Mouse (Mus musculus): ENCODE measurements around the gene Cpa4.

Gene Cpa4

DNA sequence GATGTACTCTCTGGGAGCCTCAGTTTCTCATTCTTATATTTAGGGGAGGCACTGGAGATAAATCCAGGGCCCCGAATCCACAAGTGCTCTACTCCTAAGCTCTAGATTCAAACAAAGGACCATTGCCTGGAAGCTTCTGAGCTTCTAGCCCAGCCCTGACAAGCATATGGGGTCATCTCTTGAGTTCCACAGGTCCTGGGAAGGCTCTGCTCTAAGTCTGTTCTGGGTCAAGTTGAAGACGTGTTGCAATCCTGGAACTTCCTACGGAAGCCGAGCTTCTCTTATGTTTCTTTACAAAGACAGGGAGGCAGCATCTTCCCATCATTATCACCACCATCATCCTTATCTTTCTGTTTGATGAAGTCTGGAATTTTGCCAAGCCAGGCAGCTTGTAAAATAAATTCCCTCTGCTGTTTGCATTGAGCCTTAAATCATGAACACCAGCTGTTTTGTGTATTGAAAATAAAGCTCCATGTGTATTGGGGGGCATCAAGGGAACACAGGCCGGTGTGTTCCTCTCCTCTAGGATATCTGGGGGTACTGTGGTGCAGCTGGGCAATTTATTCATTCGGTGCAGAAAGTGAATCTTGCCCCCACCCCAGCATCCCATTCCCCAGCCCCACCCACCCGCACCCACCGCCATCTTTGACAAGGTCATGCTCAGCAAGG lies 28.2 kb downstream of the Cpa4 start:
- DNase-seq, result no peak

DNA sequence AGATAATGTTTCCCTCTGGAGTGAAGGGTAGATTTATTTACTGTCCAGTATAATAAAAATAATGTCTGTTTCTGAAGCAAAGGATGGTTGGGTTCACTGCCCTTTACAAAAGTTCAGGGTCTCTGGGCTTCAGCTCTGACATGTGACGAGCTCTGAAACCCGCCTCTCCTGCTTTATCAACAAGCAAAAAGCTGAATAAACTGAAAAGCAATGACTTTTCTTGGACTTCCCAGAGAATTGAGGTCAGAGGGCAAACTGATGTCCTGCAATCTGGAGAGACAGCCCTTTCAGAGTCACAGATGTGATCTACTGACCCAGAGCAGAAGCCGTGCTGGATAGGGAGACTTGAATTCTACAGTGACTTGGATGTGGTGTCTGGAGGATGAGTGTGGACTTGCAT lies 31.9 kb downstream of the Cpa4 start:
- no peak for DNase-seq

DNA sequence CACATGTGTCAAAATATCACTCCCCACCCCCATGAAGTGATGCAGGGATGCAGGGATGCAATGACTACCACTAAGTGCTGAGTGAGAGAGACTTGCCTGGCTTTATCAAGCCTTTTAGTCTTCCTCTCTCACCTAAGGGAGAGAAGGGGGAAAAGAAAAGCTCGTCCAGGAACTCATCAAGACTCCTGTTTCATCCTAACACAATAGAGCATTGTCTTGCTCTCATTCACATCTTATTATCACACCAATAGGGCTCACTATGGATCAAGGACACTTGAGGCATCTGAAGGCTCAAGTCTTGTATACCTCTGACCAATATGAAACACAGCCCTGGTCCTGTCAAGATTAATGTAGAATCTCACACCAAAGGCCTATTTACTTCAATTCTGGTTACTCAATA lies 32.8 kb downstream of the Cpa4 start:
- no peak for DNase-seq

DNA sequence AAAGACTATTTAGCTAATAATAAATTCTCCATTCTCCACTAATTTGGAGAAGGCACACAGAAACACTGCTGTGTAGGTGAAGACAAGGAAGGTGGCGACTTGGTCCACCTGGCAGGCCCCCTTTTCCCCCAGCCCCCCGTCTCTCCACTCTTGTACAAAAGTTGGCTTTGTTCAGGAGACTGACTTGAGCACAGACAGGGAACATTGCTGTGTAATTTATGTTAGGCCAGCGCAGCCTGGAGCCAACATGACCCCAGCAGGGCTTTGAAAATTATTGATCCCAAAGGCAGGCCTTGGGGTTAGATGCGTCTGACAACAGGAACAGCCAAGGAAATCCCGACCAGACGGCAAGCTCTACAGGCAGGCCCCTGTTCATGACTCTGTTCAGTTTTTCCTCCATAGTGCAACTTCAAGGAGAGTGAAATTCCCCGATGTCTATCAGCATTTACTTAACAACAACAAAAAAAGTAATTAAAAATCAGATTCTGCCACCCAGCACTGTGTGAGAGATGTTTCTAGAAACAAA lies 36.2 kb downstream of the Cpa4 start:
- no peak for DNase-seq

DNA sequence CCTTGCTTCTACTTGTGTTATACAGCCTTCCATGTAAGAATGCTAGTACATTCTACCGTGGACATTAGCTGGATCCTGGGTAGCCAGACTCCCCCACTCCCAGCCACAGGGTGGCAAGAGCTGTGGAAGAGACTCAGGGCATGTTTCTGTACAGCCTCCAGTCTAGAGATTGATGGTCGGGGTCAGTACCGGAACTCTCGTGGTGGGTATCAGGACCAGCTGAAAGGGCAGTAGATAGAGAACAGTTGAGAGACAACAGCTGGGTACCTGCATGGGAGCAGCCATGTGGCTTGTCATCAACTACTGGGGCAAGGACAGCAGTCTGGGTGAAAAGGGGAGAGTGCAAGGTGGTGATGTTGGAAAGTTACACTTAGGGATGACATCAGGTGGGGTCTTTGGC lies 36.9 kb downstream of the Cpa4 start:
- no peak for DNase-seq

DNA sequence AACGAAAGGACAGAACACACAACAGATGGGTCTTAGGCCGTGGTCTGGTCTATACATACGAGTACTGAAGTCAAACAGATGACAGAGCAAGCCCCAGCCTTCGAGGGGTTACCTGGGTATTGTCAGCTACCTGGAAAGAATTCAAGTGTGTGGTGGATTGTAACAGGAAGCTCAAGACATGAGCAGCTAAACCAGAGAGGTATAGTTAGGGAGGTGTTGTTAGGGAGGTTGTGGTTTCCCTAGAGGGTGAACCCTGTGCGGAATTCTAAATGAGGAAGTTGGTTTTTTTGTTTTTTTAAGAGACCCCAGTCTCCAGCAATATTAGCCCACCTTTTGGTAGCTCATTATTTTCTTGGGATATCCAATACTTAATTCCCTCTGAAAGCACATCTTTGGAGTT lies 37.5 kb downstream of the Cpa4 start:
- DNase-seq, result no peak

DNA sequence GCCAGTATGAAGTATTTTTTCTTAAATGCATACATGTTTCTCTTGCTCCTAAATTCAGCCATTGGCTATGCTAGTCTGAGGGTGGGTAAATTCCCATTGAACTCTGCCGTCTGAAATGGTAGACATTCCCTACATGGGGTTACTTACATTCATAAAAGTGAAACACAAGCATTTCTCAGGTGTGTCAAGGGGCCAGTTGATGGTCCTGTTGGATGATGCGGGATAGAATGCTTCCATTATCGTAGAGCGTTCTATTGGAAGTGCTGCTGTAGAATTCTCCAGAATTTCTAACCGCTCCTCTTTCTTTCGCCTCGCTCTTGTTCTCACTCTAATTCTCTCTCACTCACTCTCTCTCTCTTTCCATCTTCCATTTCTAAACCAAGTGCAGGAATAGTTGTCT lies 42.5 kb downstream of the Cpa4 start, which contains the start of gene Cpa5:
TSS of gene Cpa5 (plus strand) at position 301 of the 400 bp plus-strand sequence.
- no peak for DNase-seq

DNA sequence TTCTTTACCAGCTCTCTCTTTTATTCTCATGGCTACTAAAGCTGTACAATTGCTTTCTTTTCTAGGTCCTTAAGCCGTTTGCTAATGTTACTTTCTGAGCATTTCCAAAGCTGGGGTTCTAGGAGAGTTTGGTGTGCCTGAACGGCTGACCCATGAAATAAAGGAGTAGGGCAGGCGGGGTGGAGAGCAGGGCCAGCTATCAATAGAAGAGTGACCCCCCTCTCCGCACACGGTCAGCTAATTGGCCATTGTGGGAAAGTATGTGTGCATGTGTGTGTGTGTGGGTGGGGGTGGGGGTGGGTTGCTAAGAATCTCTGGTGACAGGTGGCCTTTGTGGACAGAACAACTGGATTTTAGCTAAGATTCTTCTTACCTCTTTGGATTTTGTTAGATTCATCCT lies 43.0 kb downstream of the Cpa4 start:
- DNase-seq, result no peak

DNA sequence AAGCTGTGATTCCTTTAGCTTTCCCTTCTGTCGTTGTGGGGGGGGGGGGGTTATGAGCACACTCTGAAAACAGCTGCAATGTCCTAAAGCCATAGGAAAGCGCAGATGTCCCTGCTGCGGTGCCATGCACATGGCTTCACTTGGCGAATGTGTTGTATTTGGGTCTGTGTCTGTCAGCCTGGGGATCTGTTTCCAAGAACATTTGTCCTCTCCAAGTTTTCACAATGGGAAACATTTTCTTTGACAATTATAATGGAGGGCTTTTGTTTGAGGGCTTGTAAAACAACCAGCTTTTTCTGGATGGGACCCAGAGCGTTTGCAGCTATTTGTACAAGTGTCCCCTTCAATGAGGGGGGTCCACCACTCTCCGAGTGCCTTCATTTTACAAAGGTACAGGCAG lies 46.1 kb downstream of the Cpa4 start:
- no peak for DNase-seq

DNA sequence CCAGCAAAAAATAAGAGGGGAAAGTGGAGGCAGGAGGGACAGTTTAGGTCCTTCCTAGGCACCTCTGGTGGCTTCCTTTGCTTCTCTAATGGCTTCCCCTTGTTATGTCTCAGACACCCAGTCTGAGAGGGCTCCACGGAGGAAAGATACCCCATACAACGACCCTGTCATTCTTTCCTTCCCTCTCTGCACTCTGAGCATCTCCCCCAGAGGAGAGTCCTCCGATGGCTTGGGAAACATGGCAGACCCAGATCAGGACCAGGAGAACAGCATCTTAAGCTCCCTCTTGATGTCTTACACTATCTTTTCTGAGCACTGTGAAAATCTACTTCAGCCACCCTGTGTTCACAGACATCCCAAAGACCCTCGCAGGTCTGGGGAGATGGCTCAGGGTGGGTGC lies 47.6 kb downstream of the Cpa4 start:
- no peak for DNase-seq

DNA sequence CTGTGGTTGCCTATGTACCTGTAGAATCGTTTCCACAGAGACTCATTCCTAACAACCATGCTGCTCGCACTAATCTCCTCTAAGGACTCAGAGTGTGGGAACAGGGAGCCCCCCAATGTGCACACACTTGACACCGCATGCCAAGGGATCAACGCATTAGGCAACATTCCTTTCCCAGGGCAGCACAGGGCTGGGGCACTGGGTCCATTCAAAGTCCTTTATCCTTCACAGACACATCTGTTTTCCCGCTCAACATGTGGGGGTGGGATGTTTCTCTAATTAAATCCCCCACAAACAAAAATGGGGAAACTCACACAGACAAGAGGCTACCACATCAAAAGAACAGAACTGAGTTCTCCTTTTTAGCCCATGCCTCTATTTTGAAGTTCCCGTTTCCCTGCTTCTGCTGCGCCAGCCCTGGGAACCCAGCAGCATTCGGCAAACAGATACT lies 48.3 kb downstream of the Cpa4 start:
- no peak for DNase-seq

DNA sequence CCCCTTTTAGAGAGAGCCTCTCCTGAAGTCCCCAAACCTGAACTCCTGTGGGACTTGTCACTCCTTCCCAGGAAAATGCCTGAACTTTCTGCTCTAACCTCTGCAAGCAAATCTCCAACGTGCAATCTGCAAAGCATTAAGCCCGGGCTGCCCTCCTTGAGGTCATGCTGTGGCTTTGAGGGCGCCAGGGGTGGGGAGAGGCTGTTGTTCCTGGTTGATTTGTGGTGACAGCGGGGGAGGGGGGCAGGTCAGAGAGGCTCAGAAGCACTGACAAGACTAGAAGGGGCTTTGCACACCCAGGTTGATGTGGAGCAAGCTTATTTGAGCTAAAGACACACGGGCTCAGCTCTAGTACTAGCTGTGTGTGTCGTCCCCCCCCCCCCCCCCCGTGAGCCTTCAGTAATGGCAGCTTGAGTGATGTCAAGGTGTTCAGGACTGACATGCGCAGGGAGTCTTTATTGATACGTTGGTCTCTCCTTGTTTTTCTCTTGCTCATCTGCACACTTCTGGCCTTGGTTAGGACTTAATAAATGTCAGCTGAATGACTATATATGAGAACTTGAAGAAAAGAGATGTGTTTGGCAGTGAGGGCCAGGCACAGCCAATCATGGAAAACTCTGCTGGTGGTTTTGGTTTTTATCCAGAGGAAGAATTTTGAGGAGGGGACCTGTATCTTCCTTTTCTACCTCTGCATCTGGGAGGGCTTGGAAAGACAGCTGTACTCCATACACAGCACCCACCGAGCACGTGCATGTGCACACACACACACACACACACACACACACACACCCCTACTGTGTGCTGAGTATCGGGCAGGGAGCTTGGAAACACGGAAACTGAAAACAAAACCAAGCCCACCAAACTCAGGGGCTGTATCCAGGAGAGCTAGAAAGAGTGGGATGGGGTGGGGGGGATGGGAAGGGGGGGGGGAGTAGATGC lies 49.1 kb downstream of the Cpa4 start:
- no peak for DNase-seq

DNA sequence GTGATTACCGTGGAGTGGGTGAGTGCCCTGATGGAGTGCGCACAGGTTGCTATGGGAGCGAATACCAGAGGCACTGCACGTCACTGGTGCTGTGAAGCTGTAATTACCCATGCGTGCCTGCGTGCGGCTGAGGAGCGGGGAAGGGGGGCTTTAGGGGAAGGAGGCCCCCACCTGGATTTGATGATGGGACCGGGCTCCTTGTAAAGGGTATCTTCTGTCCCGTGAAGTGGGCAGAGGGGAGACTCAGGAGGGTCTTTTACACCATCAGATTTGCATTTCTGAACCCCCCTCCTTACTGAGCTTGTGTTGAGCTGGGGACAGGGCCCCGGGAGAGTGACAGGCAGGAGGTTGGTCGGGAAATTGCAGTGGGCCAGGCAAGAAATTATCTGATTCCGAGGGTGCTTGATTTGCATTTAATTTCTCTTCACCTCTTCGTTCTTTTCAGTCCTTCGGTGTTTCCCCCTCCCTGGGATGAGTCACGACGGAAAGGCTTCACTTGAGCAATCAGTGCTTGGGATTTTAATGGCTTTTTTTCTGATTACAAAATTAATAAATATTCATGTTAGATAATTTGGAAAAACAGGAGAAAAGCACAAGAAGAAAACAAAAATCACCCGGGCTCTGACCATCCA lies 49.9 kb downstream of the Cpa4 start:
- no peak for DNase-seq

DNA sequence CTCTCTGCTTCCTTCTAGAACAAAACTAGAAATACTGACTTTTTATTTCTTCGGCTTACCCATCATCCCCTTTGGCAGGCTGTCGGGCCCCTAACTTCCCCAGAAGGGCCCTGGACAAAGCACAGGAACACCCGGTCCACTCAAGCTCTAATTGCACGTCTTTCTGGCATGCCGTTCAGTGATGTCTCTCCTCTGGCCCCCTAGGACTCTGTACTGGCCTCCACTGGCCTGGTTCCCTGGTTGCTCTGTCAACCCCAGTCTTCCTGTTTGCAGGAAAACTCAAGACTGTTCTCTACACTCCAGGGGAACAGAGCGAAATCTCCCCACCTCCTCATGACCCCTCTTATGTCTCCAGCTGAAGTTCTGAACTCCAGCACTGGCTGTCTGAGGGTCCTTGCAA lies 50.6 kb downstream of the Cpa4 start:
- no peak for DNase-seq

DNA sequence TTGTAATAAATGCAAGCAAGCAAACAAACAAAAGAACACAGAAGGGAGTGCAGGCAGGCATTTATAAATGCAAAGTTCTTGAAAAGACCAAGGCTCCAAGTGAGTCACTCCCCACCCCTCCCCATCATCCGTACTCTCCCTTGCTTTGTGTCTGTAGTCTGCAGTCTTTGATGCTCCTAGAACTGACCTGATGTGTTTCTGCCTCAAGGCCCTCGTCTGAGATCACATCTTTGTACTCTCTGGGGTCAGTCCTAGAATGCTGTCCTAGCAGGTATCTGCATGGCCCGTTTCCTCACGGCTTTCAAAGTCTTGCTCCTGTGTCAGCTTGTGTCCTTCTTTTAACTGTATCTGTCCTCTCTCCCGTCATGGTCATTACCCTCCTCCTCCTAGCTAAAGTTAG lies 51.4 kb downstream of the Cpa4 start:
- no peak for DNase-seq

DNA sequence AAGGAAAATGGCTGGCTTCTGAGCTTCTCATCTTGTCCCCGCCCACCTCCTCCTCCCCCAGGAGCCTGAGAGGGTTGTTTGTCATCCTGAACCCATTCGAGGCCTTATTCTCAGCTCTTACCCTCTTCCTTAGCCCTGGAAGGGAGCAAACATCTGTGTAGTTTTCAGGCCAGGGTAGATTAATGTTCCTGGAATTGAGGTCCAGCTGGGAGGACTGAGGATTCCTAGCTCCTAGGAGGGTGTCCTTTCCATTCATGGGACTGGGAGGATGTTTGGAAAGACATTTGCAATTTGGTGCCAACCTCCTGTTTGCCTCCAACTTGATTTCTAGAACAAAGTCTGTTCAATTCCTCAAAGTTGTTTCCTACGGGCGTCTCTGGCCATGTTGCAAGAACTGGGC lies 52.4 kb downstream of the Cpa4 start:
- no peak for DNase-seq

DNA sequence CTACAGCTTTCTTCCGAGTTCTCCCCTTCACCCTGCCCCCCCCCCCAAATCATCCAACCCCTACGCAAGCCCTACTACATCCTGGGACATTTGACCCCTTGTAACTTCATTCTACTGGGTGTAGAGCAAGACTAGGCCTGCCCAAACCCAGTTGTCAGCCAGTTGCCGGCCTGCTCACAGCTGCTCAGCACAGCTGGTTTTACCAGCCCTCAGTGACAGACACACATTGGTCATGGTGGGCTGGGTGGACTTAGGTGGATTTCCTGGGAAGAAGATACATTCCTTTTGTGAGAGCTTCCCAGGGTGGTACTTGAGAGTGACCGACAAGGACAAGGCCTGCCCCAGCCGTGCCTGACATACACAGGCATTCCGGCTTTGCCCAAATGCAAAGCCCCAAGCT lies 52.8 kb downstream of the Cpa4 start:
- no peak for DNase-seq

DNA sequence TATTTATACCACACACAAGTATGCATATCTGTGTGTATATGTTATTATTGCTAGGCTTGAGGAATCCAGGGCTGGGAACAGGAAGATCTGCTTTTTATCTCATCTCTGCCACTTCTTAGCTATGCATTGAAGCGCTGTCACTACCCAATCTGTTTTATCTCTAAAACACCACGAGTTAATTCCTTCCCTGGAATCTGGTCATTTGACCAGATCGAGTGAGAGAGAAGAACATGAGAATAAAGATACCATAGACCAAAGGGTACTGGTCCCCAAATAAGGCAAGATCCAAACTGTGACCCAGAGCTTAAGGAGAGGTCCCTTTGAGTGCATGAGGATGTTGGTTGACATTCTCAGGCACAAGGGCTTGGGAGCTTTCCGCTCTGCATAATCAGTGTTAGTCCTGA lies 53.8 kb downstream of the Cpa4 start:
- DNase-seq, result no peak

DNA sequence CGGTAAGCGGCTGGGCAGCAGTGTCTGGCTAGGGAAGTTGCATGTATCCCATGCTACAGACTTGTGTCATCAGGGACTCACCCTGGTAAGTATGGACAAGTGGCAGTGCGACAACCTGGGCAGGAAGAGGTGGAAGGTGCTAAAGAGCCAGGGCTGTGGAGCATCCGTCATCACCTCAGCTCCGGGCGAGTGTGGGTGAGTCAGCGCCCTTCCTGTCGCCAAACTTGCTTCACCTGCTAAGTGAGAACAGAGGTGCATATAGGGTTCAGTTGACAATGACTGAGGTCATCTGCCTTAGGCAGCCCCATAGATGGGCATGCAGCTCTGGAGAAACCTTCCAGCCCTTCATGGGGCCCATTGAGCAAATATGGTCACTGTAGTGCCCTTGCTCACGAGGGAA lies 56.6 kb downstream of the Cpa4 start:
- DNase-seq, result no peak

DNA sequence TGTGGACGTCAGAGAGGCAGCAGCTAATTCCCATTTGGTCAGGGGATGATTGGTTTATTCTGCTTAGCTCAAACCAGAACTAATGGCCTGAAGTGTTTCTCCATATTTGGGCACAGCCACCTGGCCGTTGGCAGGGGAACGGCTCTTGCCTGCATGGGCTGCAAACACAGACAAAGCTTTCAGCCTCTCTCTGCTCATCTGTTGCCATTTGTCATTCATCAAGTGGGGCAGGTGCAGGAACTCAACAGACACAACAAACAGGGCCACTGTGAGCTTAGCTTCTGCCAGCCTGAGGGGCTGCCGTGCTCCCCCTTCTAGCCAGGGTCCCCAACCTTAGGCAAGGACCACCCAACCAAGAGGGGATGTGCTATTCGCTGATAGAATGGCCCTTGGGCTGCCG lies 60.0 kb downstream of the Cpa4 start:
- no peak for DNase-seq

DNA sequence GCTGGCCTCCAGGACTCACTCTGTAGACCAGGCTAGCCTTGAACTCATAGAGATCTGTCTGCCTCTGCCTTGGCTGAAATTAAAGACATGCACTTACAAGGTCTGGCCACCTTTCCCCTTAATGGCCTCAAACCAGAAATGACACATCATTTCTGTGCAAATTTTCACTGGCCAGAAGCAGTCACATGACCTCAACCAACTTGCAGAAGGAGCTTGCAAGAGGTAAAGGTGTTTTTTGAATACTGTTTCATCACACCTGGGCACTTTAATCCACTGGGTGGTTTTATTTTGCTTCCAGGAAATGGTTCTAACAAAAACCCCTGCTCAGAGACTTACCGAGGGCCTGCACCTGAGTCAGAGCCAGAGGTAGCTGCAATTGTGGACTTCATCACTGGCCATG lies 61.8 kb downstream of the Cpa4 start:
- no peak for DNase-seq

DNA sequence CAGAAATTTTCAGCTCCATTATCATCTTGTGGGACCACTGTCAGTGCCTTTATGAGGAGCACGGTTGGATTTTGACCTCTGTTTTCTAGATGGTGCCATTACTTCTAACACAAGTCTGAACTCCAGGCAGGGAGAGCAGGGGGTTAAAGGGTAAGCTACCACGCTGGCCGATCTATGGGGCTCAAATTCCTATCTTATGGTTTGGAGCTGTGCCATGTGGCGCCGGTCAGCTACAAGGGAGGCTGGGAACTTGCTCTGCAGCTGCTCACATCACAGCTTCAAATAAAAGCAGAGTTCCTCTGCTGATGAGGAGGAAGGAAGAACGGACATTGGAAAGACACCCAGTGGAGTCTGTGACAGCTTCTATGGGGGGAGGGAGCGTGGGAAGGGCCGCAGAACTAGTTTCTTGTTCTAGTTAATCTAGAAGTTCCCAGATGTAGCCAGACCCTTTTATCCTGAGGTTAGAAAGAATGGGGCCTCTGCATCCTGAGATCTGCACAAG lies 67.2 kb downstream of the Cpa4 start:
- DNase-seq, result no peak

DNA sequence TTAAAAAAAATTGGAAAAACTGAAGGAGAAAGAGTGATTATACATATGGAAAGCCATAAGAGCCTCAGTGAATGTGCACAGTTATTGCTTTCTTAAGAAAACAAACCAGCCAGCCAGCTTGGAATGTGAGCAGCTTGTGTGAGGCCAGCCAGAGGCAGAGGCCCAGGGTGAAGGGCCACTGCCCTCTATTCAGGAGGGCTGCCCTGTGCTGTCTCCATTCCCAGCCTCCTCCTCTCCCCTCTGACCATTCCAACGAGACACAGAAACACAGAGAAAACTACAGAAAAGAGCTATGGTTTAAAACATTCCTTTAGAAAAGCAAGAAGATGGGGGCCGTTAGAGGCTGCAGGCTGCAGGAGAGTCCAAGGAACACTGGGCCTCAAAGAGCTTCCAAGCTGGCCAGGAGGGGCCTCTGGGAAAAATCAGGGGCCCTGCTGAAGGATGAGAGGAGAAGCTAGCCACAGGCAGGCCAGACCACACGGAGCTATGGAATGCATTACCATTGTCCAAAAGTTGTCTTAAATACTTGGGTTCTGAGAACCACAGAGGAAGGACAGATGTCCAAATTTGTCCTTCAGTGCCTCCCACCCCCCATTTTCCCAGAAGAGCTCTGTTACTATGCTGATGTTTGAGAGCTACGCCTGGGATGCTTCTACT lies 68.1 kb downstream of the Cpa4 start:
- DNase-seq, result no peak
